Mouse (Mus musculus) heart, adult 2 months (tissue): ENCODE measurements at regions not wholly inside any gene's neighbourhood (a gene's known extent, or its start where the extent isn't known, plus 50 kb on each side); places are given as distances from the start of the nearest gene placed in this dataset.

Experiments used
- CTCF ChIP-seq: fragments of 200-600 bp; IDR thresholded peaks from 2 replicates; pipeline ENCODE4 v1.8.1; 2022; ENCODE audit warnings: antibody characterized with exemption, mild to moderate bottlenecking, moderate library complexity
- EP300 ChIP-seq: fragments of 200-500 bp; IDR thresholded peaks from 2 replicates; pipeline ENCODE4 v1.6.1; 2011; ENCODE audit warnings: low read depth, low read length, control low read depth; ENCODE audit not compliant: insufficient read depth
- POLR2A ChIP-seq: fragments of 200-500 bp; IDR thresholded peaks from 2 replicates; pipeline ENCODE4 v1.6.1; 2011; ENCODE audit warnings: mild to moderate bottlenecking, low read depth, low read length, control low read depth; ENCODE audit not compliant: insufficient read depth

- TF ChIP-seq POLR2A: no peak
- no peak for TF ChIP-seq CTCF
- TF ChIP-seq EP300: no peak
Measured at GRCm38 (mm10) chr6:148598746-148599337, 154.7 kb upstream of the Tmtc1 start.
